Mouse (Mus musculus) urinary bladder, postnatal 4 days (tissue): ENCODE data around the gene S100a16.

Source experiments
- DNase-seq, 2 experiments: peaks; one replicate each; pipeline ENCODE4 v3.0.0; 2021 to 2022; ENCODE audit warnings: low spot score in 2 of 2

Gene S100a16

DNA sequence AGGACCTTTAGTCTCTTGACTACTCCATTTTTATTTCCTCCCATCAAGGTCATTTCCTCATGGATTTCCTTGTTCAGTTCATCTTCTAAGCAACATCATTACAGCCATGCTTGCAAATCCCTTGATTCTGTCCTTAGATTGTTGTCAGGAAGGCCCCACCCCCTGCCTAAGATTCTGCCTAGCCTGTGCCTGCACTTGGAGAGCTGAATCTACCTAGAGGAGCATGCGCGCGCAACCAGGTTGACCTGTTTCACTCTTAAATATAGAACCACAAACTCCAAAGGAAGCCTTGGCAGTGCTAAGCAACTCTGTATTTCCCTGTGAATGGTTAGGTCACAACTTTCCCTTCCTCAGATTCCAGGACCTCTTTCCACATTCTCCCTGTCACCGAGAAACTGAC is 19.3 kb upstream of the S100a16 start:
- DNase-seq, result no peak

DNA sequence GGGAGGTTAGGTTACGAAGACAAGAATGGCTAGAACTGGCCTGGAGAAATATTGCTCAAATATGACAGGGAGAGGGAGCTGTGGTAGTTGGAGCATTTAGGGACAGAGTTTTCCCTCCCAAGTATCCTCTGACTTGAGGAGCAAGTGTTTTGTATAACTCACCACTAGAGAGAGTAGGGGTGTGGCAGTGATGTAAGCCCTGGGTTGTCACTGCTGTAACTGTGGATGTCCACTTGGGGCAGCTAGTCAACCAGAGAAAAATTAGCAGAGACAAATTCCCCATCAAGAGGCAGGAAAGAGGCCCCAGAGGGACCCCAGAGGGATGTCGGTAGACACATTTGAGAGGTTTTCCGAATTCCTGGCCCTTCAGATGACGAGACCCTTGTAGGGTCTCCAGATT is 11.6 kb upstream of the S100a16 start:
- peak in 1 of 2 experiments; percentile 40 for DNase-seq

DNA sequence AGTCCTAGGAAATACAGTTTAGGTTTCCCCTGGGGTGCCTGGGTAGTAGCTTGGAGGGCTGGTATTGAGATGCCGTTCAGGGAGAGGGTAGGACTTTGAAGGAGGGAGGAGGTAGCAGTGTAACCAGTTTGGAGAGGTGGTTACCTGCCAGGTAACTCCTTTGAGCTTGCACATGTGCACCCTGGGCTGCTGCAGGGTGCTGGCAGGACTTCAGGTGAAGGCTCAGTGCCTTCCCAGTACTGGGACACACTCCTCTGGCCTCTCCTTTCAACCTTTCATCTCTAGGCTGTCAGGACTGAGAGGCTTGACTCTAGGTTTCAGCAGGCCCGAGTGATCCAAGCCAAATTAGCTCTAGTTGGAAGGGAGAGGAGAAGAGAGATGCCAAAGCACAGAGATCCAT is 11.0 kb upstream of the S100a16 start:
- DNase-seq, result no peak

DNA sequence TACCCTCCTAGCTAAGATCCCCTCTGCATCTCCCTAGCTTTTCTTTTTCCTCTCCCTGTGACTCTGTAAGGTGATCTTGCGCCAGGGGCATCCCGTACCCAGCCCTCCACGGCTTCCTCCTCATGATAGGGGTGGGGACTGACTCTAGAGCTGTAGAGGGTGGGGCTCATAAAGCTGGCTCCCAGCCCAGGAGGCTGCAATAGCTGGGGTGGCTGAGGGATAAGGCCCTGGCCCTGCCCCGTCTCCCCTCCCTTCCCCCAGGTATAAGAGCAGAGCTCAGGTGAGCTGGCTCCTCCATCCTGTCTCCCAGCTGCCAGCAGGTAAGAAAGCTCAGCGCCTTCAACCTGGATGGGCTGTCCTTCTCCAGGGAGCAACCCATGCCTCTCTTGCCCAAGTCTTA is 10.5 kb upstream of the S100a16 start, which contains the start of gene S100a14:
Gene S100a14 (plus strand): TSS at position 277 of the 400 bp plus-strand sequence.
- DNase-seq, result peak in 1 of 2 experiments; percentile 67

DNA sequence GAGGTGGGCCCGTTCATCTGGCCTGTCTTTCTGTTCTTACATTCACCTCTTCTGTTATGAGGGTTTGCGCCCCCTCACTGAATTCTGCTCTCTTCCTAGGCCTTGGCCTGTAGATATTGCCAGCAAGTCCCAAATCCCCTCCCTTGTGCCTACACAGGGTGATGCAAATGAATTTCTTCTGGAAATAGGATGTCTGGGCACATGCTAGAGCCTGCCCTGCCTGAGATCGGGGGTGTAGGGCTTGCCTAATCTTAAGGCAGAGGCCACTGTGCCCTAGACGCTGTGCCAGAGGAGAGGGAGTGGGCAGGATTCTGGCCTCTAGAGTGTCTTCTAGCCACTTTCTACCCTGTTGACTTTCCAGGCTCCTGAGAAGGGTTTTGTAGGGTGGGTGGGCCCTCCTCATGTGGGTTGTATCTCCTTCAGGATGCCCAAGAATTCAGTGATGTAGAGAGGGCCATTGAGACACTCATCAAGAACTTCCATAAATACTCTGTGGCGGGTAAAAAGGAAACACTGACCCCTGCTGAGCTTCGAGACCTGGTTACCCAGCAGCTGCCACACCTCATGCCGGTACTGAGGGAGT is 9.7 kb upstream of the S100a16 start:
- DNase-seq, result no peak

DNA sequence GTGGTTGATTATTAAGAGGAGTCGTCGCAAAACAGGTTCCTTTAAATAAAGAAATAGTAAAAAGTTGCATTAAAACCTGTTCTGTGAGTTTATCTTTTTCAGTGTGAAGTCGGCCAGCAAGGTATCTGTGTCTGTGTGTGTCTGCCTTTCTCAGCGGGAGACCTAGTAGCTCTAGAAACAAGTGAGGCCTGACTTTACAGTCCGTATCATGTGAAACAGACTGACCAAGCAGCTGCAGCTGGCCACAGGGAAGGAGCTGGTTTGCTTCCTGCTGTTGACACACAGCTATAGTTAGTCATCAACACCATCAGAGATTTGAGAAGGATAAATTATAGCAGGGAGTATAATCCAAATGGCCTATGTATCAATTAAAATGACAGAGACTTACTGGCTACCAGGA is 5.3 kb upstream of the S100a16 start:
- DNase-seq, result no peak

DNA sequence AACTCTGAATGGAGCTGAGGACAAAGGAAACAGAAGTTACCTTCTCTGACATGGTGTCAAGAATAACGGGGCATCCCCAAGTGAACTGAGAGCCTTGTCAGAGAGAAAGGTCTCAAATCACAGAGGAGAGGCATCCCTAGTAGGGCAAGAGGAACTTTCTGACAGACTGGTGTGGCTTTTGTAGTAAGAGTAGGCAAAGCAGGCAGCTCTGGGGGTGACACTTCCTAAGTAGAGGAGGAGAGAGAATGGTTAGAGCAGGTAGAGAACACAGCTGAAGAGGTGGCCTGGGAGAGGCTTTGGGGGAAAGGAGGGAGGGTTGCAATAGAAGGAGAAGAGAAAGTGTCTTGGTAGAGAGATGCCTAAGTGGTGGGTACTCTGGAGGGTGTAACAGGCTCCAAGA is 1.6 kb upstream of the S100a16 start:
- no peak for DNase-seq

DNA sequence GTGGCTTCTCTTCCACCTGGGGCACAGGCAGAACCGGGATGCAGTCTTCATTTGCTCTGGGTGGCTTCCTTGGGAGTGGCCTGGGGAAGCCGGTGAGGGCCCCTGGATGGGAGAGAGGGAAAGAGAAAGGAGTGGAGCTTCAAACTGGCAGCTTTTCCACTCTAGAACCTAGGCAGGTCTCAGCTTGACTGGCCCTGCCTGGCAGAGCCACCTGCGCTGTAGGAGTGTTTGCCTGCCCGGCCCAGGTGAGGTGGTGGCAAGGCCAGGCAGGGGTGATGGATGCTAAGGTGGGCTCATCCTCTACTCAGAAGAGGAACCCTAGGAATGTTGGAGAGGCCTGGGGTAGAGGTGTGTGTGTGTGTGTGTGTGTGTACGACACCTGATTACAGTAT is 847 bp downstream of the S100a16 start:
- no peak for DNase-seq

DNA sequence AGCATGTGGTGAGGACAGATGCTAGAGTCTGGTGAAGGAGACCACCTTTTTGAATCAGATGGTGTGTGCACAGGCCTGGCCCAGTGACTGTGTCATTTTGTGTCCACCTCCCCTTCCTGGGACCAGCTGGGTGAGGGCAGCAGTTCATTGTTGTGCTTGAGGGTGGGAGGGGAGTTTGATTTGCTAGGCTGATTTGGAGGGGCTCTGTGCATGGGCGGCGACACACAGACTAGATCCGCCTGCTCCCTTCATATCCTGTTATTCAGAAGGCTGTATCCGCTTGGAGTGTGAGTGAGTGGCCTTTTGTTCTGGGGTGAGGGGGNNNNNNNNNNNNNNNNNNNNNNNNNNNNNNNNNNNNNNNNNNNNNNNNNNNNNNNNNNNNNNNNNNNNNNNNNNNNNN is 3.9 kb downstream of the S100a16 start:
- no peak for DNase-seq

DNA sequence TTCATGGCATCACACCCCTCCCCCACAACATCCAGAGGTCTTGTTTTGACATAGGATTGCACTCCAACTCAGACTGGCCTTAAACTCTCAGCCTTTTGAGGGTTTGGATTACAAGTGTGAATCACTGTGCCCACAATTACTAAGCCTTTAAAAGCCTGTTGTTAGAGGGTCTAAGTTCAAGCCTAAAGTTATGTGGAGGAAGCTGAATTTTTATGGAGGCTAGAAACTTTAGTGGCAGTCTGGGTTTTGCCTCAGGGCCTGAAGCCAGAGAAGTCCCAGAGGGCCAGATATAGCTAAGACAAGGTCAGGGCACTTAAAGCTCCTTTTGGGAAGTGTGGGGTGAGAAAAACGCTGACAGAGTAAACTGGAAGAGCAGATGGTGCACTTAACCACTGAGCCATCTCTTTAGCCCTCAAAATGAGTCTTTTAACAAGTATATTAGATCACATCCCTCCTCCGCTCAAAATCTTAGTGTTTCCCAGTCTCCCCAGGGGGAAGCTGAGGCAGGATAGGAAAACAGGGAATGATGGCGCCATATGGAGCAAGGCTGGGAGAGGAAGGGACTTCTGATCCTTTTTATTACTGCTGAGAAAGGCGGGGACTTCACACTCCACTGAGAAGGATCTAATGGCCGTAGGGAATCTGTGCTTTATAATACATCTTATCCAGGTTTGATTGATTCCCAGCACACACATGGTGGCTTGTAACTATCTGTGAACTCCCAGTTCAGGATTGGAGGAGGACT is 12.8 kb downstream of the S100a16 start:
- no peak for DNase-seq

DNA sequence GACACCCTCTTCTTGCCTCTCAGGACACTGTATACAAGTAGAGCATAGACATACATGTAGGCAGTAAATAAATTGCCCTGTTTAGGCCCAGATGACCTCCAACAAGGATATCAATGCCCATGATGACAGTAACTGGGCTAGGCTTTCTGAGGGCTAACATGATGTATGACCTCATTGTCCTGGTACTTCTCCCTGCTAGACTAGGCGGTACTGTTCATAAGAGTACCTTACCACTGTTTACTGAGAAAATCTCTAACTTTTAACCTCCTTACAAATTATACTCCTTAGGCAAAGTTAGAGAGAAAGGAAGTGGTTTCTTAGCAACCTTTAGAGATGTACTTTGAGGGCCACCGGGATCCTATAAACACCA is 13.4 kb downstream of the S100a16 start:
- no peak for DNase-seq

DNA sequence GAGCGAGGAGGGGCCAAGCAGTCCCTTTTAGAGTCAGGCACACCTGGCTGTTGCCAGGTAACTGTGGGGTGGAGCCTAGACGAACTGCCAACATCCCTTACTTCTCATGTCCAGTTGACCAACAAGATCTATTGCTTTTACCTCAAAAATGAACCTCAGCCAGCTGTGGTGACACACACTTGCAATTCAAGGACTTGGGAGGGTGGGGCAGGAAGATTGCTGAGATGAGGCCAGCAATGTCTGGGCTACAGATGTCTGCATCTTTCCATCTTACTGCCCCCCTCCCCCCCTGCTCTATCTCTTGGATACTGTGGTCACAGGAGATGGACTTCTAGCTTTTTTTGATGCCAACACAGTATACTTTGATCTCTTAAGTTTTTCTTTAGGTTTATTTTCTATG is 15.2 kb downstream of the S100a16 start:
- DNase-seq, result no peak

DNA sequence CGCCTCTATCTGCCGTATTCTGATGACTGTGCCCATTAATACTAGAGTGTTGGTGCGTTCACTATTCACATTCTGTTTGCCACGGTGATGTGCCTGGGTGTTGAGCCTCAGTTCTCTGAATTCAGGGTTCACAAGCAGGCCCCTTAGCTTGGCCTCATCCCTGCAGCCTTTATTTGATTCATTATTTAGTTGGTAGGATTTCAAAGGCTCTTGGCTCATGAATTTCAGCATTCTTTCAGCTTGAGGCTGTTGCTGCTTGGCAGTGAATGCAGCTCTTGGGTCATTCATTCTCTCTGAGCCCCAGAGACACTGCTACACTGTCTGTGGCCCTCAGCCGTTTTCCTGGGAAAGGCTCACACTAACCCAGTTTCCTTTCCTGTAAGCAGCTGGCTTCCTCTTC is 18.9 kb downstream of the S100a16 start:
- no peak for DNase-seq

DNA sequence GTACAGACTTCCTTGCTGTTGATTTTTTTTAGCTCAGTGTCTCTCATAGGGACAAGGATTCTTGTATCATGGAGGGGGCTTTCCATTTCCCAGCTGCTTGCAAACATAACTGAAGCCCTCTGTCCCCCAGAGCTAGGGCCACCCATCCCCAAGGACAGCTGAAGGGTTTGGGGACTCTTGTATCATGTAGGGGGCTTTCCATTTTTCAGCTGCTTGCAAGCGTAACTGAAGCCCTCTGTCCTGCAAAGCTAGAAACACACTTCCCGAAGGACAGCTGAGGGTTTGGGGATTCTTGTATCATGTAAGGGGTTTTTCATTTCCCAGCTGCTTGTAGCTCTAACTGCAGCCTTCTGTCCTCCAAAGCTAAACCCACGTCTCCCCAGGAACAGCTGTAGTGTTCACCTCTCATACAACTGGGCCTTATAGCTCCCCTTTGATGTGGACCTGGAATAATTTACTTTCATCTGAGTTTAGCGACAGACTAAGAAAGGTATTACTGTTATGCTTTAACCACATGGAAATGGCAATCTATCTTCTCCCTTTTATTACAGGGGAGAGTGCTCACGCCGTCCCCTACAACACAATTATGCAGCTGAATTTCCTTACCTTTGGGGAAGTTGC is 23.1 kb downstream of the S100a16 start, which contains the start of gene S100a3:
Gene S100a3 (plus strand): TSS at position 571 of the 621 bp plus-strand sequence.
- no peak for DNase-seq

DNA sequence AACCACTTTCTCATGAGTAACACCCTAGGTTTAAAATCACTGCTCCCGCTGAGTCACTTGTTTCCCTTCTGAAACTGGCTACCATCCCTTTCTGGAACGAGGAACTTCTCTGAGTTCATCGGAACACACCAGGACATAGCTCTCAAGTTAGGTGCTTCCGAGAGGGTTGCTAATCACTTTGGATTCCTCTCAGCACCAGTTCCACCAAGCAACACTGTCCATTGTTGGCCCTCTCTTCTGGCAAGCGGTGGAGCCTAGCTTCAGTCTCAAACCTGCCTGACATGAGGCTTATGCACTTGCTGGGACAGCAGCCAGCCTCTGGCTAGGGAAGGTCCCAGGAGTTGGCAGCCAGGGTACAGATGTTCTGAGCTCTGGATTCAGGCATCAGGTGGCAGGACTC is 37.6 kb downstream of the S100a16 start:
- DNase-seq, result no peak

DNA sequence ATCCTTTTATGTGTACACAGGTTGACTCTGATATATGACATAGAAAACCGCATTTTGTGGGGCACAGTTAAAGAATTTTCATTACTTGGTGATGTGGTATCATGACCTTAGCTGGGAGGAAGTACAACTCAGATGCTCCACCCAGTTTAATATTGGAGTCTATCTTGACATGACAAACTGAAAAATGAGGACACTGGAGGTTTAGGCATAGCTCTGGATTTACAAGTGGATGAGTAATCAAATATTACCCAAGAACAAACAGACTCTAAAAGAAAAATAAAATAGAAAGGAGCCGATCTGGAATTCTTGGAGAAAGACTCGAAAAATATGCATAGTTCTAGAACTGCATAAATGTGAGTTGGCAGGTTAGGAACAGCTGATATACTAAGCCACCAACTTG is 38.3 kb downstream of the S100a16 start:
- no peak for DNase-seq

DNA sequence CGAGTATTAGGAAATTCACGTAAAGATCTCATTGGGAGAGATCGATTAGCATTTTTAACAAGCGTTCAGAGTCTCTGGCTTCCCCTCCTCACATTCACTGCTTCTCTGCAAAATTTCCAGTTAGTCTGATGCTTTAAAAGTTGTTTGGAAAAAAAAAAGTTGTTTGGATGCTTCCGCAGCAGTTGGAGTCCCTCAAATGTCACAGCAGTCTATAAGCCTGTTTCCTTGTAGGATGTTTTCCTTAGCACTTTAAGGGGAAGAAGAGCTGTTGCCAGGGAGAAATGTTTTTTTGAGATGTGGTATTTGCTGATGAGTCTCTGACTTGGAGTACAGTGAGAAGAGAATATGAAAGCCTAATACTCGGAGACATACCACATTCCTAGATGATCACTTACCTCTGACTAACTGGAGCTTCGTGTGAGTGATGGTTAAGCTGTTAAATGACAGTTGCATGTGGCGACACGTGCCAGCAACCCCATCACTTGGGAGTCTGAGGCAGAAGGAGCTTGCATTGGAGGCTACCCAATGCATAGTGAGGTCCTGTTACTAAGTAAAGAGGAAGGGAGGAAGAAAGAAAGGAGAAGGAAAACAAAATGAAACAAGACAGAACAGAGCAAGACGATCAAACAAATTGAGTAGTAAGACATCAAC is 39.4 kb downstream of the S100a16 start:
- DNase-seq, result no peak

DNA sequence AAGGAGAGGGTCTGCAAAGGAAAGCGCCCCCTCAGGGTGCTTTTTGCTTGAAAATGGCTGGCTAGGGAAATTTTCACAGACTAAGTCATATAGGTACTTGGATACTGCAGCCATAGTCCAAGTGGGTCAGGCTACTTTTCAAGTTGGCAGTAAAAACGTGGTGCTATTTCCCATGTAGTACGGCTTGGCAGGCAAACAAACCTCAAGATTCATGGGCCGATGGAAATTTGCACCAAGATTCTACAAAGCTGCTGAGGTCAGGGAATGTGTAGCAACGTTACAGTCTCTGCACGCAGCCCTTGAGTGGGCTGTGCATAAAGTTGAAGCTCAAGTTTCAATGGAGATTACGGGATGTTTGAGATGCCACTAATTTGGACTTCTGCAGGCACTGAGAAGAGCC is 42.4 kb downstream of the S100a16 start:
- no peak for DNase-seq

DNA sequence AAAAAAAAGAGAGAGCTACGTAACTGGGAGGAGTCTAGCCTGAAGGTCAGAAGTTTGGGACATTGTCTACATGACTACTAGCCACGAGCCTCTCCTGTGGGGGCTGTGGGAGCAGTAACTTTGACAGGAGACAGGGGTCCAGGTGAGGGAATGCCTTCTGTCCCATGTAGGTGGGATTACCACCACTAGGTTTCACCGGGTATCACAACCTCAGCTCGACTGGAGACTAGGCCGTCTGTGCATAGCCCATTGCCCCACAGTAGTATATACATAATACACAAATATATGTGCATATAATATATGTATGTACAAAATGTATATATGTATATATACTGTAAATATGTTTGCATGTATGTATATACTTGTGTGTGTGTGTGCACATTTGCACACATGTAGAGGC is 44.1 kb downstream of the S100a16 start:
- no peak for DNase-seq

DNA sequence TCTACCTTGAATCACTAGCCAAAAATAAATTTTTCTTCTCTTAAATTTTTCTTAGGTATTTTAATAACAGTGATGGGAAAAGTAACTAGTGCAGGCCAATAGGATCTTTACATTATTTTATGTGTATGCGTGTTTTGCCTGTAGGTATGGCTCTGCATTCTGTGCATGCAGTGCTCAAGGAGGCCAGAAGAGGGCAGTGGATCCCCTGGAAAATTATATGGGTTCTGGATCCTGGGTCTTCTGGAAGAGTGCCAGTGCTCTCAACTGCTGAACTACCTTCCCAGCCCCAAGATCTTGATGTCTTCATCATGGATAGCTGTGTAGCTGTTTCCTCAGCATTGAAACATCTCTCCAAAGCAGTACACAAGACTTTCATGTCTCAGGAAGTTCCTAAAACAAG is 45.1 kb downstream of the S100a16 start:
- DNase-seq, result no peak

DNA sequence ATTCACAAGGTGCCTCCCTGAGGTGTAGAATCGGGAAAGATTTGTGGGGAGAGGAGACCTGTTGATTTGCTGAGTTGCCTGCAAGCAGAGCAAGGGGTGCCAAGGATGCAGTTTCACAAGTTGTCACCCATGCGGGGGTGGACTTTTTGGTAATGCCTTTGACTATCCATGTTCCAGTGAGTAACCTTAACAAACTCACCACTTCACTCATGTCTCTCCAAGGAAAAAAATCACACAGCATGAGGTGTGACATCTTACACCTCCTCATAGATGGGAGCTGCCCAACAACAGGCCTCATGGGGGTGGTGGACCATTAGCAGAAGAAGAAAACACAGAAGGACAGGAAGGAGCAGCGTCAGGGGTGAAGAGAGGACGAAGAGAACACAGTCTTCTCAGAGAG is 45.5 kb downstream of the S100a16 start:
- DNase-seq, result no peak

DNA sequence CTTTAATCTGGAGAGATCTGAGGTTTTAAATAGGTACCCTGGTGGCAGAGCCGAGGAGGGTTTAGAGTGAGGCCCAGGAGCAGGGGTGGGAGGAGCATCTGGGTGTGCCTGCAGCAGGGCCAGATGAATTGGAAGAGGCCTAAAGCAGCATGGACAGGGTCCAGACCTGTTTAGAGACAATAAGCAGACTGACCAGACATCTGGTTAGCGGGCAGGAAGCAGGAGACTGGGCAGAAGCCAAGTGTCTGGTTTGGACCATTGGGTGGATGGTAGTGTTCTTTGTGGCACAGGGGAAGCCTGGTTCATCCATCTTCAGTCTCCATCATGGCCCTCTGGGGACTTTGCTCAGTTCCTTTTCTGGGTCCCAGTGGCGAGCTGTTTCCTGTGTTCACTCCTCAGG is 46.8 kb downstream of the S100a16 start:
- DNase-seq, result no peak

DNA sequence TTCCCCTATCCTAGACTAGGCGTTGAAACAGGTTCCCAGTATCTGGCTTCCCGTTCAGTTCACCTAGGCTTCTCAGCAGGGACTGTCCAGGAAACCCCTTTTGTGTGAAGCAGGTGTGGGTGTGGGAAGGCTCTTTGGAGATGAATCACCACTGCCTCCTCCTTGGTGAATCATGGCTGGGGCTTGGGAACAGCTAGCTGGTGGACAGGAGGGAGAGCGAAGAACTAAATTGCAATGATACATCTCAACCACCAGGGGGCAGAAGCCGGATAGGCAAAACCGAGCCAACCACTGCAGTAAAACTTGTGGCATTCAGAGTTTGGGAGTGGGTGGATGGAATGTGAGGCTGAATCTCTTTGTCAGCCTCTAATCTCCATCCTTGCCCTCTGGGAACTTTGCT is 48.5 kb downstream of the S100a16 start:
- DNase-seq, result peak; percentile 71 to 72
